11 mouse cellular contexts compared by ENCODE assay signal in genomic region chr2:130564983-130565382, GRCm38 (mm10). TPM values are rescaled to one million over a fixed set of nuclear protein-coding genes. Genes with fewer than 3 reads are reported as not detected.
DNase-seq lines count a peak whose midpoint lies in the region; ATAC-seq and TF ChIP-seq lines count a peak whose summit lies in the region.
"Had no signal": no experiment of that assay in that cellular context is flagged by ENCODE, and none has a peak within 500 bp of the region (broad histone marks: within the 10 kb centered on the region; RNA-seq: fewer than 3 reads in every experiment).

No protein-coding gene starts in this region.

- H3K9me3 ChIP-seq in kidney, embryonic 14.5 days (ENCODE audit: control insufficient read depth, low read length), result no peaks in the 10 kb centered on the region
- no peaks in the 10 kb centered on the region for H3K9me3 ChIP-seq in hindbrain, postnatal 0 days (ENCODE audit: low read length)
- H3K9me3 ChIP-seq in midbrain, embryonic 16.5 days (replicated peaks; ENCODE audit: control insufficient read depth, low read length, poor library complexity, severe bottlenecking), result no peaks in the 10 kb centered on the region

- TF ChIP-seq CTCF in cortical plate, adult 2 months (IDR thresholded peaks at IDR 0.05; ENCODE audit: extremely low read depth, insufficient read depth, low read length), result no peak
- no peak for TF ChIP-seq CTCF in hindbrain, postnatal 0 days (IDR thresholded peaks at IDR 0.05; ENCODE audit: low read depth)

- no peaks in the 10 kb centered on the region for H3K27me3 ChIP-seq in kidney, embryonic 14.5 days (ENCODE audit: control insufficient read depth, insufficient read depth, low read length)
- H3K27me3 ChIP-seq in hindbrain, postnatal 0 days (ENCODE audit: insufficient read depth, low read length), result no peaks in the 10 kb centered on the region
- H3K27me3 ChIP-seq in midbrain, embryonic 16.5 days (ENCODE audit: control insufficient read depth, insufficient read depth, low read depth, low read length), result no peaks in the 10 kb centered on the region

- no peak for ATAC-seq in kidney, embryonic 14.5 days (ENCODE audit: low FRiP score, low TSS enrichment)
- no peak for ATAC-seq in hindbrain, postnatal 0 days
- no peak for ATAC-seq in midbrain, embryonic 16.5 days

- H3K4me3 ChIP-seq in kidney, embryonic 14.5 days (ENCODE audit: low read length), result peak overlapping the region; percentile 97; the same call in 1 of the 2 replicates
- H3K4me3 ChIP-seq in cortical plate, adult 2 months (ENCODE audit: insufficient read depth, low read length), result peak overlapping the region; percentile 91
- H3K4me3 ChIP-seq in hindbrain, postnatal 0 days (ENCODE audit: low read length), result peak overlapping the region; percentile 86; the same call in 1 of the 2 replicates
- H3K4me3 ChIP-seq in midbrain, embryonic 16.5 days (ENCODE audit: low read depth, low read length), result peak overlapping the region; percentile 77

- no peak overlapping the region for H3K27ac ChIP-seq in kidney, embryonic 14.5 days (ENCODE audit: low read depth, low read length)
- H3K27ac ChIP-seq in cortical plate, adult 2 months (ENCODE audit: insufficient read depth, low read length), result no peak overlapping the region
- H3K27ac ChIP-seq in hindbrain, postnatal 0 days, result no peak overlapping the region
- no peak overlapping the region for H3K27ac ChIP-seq in midbrain, embryonic 16.5 days (ENCODE audit: low read length)

- WGBS in kidney, embryonic 14.5 days, result 89% methylated on average over 8 of the region's 8 CpGs
- 78% methylated on average over 8 of the region's 8 CpGs for WGBS in hindbrain, postnatal 0 days
- 81% methylated on average over 8 of the region's 8 CpGs for WGBS in midbrain, embryonic 16.5 days

- peaks cover 11% of the 10 kb centered on the region for H3K4me1 ChIP-seq in kidney, embryonic 14.5 days (ENCODE audit: control insufficient read depth, insufficient read depth, low read length)
- peaks cover 3% of the 10 kb centered on the region; the same call in 1 of the 2 replicates for H3K4me1 ChIP-seq in cortical plate, adult 2 months (ENCODE audit: control insufficient read depth, insufficient read depth, low read length)
- H3K4me1 ChIP-seq in hindbrain, postnatal 0 days (ENCODE audit: insufficient read depth, low read length), result peaks cover 5% of the 10 kb centered on the region
- H3K4me1 ChIP-seq in midbrain, embryonic 16.5 days (ENCODE audit: control insufficient read depth, insufficient read depth, low read length), result peaks cover 18% of the 10 kb centered on the region

- H3K4me2 ChIP-seq in kidney, embryonic 14.5 days (replicated peaks; ENCODE audit: low read depth, low read length), result peak overlapping the region; percentile 69; the same call in 1 of the 2 replicates
- H3K4me2 ChIP-seq in hindbrain, postnatal 0 days (ENCODE audit: low read depth, low read length), result peak overlapping the region; percentile 78
- peak overlapping the region; percentile 89 for H3K4me2 ChIP-seq in midbrain, embryonic 16.5 days (ENCODE audit: low read length)

- TF ChIP-seq POLR2A in cortical plate, adult 2 months (IDR thresholded peaks at IDR 0.05; ENCODE audit: extremely low read depth, insufficient read depth, low read length), result no peak

- peak overlapping the region; percentile 88; the same call in 1 of the 2 replicates for H3K9ac ChIP-seq in kidney, embryonic 14.5 days (ENCODE audit: low read depth, low read length)
- peak overlapping the region; percentile 82; the same call in 1 of the 2 replicates for H3K9ac ChIP-seq in hindbrain, postnatal 0 days (replicated peaks; ENCODE audit: low read length)
- no peak overlapping the region for H3K9ac ChIP-seq in midbrain, embryonic 16.5 days (ENCODE audit: low read depth, low read length)

- DNase-seq in kidney, postnatal 25 days, result no peak
- DNase-seq in hindbrain, postnatal 0 days (ENCODE audit: low spot score), result no peak
- DNase-seq in urinary bladder, postnatal 25 days (ENCODE audit: low spot score), result no peak
- DNase-seq in left cerebral cortex, postnatal 25 days (ENCODE audit: low spot score in 2 of 2), result no peak
- DNase-seq in frontal cortex, postnatal 10 days (ENCODE audit: low spot score in 2 of 2), result no peak
- DNase-seq: heart, postnatal 4 days had no signal

- peaks cover 20% of the 10 kb centered on the region for H3K36me3 ChIP-seq in kidney, embryonic 14.5 days (ENCODE audit: control insufficient read depth, insufficient read depth, low read length)
- peaks cover 17% of the 10 kb centered on the region; the same call in 1 of the 2 replicates for H3K36me3 ChIP-seq in hindbrain, postnatal 0 days (ENCODE audit: insufficient read depth, low read length)
- peaks cover 7% of the 10 kb centered on the region; the same call in 1 of the 2 replicates for H3K36me3 ChIP-seq in midbrain, embryonic 16.5 days (ENCODE audit: control insufficient read depth, insufficient read depth, low read length)

- intact Hi-C loops in left cerebral cortex, postnatal 25 days (cut with DNase I), result loop anchor here (5.0 kb wide), 2 partner anchors 102 to 113 kb away; partner anchors contain the start of genes Itpa and Ptpra

RNA-seq across cellular contexts. Expression of gene Mrps26, which starts 1.4 kb away (rescaled TPM):
- 99.1 and 111 TPM in 2 replicates for polyA plus RNA-seq in kidney, embryonic 14.5 days (2014; fragmentation: Nextera tagmentation; extraction: Ambion mirVana)
- polyA plus RNA-seq in cortical plate, adult 2 months (2012; rRNA removed), result 86.9 and 99.1 TPM in 2 replicates
- 67.7 and 75.4 TPM in 2 replicates for total RNA-seq in hindbrain, postnatal 0 days (2014; rRNA removed)
- 115 and 120 TPM in 2 replicates for polyA plus RNA-seq in hindbrain, postnatal 0 days (2015; fragmentation: Nextera tagmentation; extraction: Ambion mirVana)
- polyA plus RNA-seq in midbrain, embryonic 16.5 days (2015; fragmentation: Nextera tagmentation; extraction: Ambion mirVana), result 99.4 and 109 TPM in 2 replicates
- total RNA-seq in left cerebral cortex, postnatal 25 days (2021), result 10 to 100 TPM; 76.1 to 76.8 TPM

RNA-seq across cellular contexts. Expression of gene Oxt, which starts 11.0 kb away (rescaled TPM):
- not detected in 2 replicates for polyA plus RNA-seq in kidney, embryonic 14.5 days (2014; fragmentation: Nextera tagmentation; extraction: Ambion mirVana)
- polyA plus RNA-seq in cortical plate, adult 2 months (2012; rRNA removed), result 0.32 and 0.42 TPM in 2 replicates
- 4.9 TPM in 1 of 2 replicates, not detected in the other for total RNA-seq in hindbrain, postnatal 0 days (2014; rRNA removed)
- not detected in 2 replicates for polyA plus RNA-seq in hindbrain, postnatal 0 days (2015; fragmentation: Nextera tagmentation; extraction: Ambion mirVana)
- polyA plus RNA-seq in midbrain, embryonic 16.5 days (2015; fragmentation: Nextera tagmentation; extraction: Ambion mirVana), result 0.93 and 15.3 TPM in 2 replicates
- total RNA-seq in left cerebral cortex, postnatal 25 days (2021), result 1 to 10 TPM; 1.9 to 2.2 TPM
- total RNA-seq: heart, postnatal 4 days; megakaryocyte, adult 5-6 weeks had no signal

RNA-seq across cellular contexts. Expression of gene Avp, which starts 17.4 kb away (rescaled TPM):
- not detected in 2 replicates for polyA plus RNA-seq in kidney, embryonic 14.5 days (2014; fragmentation: Nextera tagmentation; extraction: Ambion mirVana)
- polyA plus RNA-seq in cortical plate, adult 2 months (2012; rRNA removed), result 0.81 and 1.2 TPM in 2 replicates
- 0.78 and 1.5 TPM in 2 replicates for total RNA-seq in hindbrain, postnatal 0 days (2014; rRNA removed)
- polyA plus RNA-seq in hindbrain, postnatal 0 days (2015; fragmentation: Nextera tagmentation; extraction: Ambion mirVana), result 0.45 and 0.73 TPM in 2 replicates
- polyA plus RNA-seq in midbrain, embryonic 16.5 days (2015; fragmentation: Nextera tagmentation; extraction: Ambion mirVana), result 76.0 and 77.8 TPM in 2 replicates
- total RNA-seq in left cerebral cortex, postnatal 25 days (2021), result 10 to 100 TPM; 13.5 to 20.4 TPM
- total RNA-seq: megakaryocyte, adult 5-6 weeks had no signal
- polyA plus RNA-seq: spleen, adult 2 months had no signal

Comparison
In these comparisons a context has a peak if more than half of its experiments do, and no peak if none do; other contexts are left out.
1. RNA of gene Avp, which starts 17.4 kb away (polyA plus RNA-seq): 76.0 to 77.8 TPM in midbrain, embryonic 16.5 days; 0.81 to 1.2 TPM in cortical plate, adult 2 months, 0.45 to 0.73 TPM in hindbrain, postnatal 0 days and not detected in kidney, embryonic 14.5 days; every median in the first group is over 10 times any median in the second.
2. Peak in every context shown above with its lines, with median percentiles within 50 percentile points of each other: H3K4me2 ChIP-seq and H3K4me3 ChIP-seq.